Mouse (Mus musculus) left cerebral cortex, adult 11 months (tissue): ENCODE measurements at regions not wholly inside any gene's neighbourhood (a gene's known extent, or its start where the extent isn't known, plus 50 kb on each side); places are given as distances from the start of the nearest gene placed in this dataset.

Experiments
- DNase-seq: peaks from one replicate; pipeline ENCODE4 v3.0.0; 2022; ENCODE audit warnings: low spot score

- DNase-seq: peak; percentile 4
These were observed 118.7 kb downstream of the Foxa2 start for GRCm38 (mm10) chr2:147927792-147928670.

GRCm38 (mm10) chr2:147926861-147927260 lies 119.9 kb downstream of the Foxa2 start:
- no peak for DNase-seq

- no peak for DNase-seq
These were observed 139.4 kb downstream of the Foxa2 start for GRCm38 (mm10) chr2:147907341-147907740.

- DNase-seq: no peak
These were observed 140.7 kb downstream of the Foxa2 start for GRCm38 (mm10) chr2:147905759-147906740.

- DNase-seq: no peak
These were observed 141.7 kb downstream of the Foxa2 start for GRCm38 (mm10) chr2:147905118-147905517.

GRCm38 (mm10) chr2:147899236-147899635 lies 147.5 kb downstream of the Foxa2 start:
- no peak for DNase-seq

GRCm38 (mm10) chr2:147895691-147896090 lies 151.1 kb downstream of the Foxa2 start:
- peak; percentile 1 for DNase-seq

GRCm38 (mm10) chr2:147894213-147894612 lies 152.6 kb downstream of the Foxa2 start:
- DNase-seq: no peak

- DNase-seq: no peak
These were observed 160.6 kb downstream of the Foxa2 start for GRCm38 (mm10) chr2:147886191-147886590.

- DNase-seq: no peak
These were observed 168.9 kb downstream of the Foxa2 start for GRCm38 (mm10) chr2:147877907-147878306.

- DNase-seq: no peak
These were observed 169.2 kb downstream of the Foxa2 start for GRCm38 (mm10) chr2:147877543-147877904.

GRCm38 (mm10) chr2:147876708-147877542 lies 169.8 kb downstream of the Foxa2 start:
- DNase-seq: no peak

- DNase-seq: no peak
These were observed 173.8 kb downstream of the Foxa2 start for GRCm38 (mm10) chr2:147872972-147873371.

GRCm38 (mm10) chr2:147851186-147851802 lies 195.5 kb downstream of the Foxa2 start:
- no peak for DNase-seq

- DNase-seq: no peak
These were observed 199.6 kb downstream of the Foxa2 start for GRCm38 (mm10) chr2:147846968-147847749.

GRCm38 (mm10) chr2:147845256-147845655 lies 201.5 kb downstream of the Foxa2 start:
- no peak for DNase-seq

GRCm38 (mm10) chr2:147840936-147841335 lies 205.8 kb downstream of the Foxa2 start:
- DNase-seq: no peak

- DNase-seq: no peak
These were observed 208.2 kb downstream of the Foxa2 start for GRCm38 (mm10) chr2:147838613-147839012.

GRCm38 (mm10) chr2:147830551-147830950 lies 216.2 kb downstream of the Foxa2 start:
- DNase-seq: no peak

- DNase-seq: no peak
These were observed 229.8 kb downstream of the Foxa2 start for GRCm38 (mm10) chr2:147816951-147817350.

- no peak for DNase-seq
These were observed 232.5 kb downstream of the Foxa2 start for GRCm38 (mm10) chr2:147814231-147814630.
